Mouse (Mus musculus) stomach, embryonic 16.5 days (tissue): ENCODE measurements around the gene Pdzd9. TPM values are rescaled to one million over a fixed set of nuclear protein-coding genes. Genes with fewer than 3 reads are reported as not detected.

Experiments used
- ATAC-seq: fragments of 200-750 bp; cut with Nextera tagmentation; 2 replicates; pipeline ENCODE4 v1.8.0; 2017; ENCODE audit warnings: moderate number of reproducible peaks, moderate TSS enrichment; ENCODE audit not compliant: insufficient read depth, low FRiP score
- H3K27ac ChIP-seq: fragments of 300-500 bp; sonication (generic); 2 replicates; pipeline ENCODE4 v1.5.1; 2014; ENCODE audit warnings: low read length
- H3K27me3 ChIP-seq: fragments of 300-500 bp; sonication (generic); 2 replicates; pipeline ENCODE4 v1.6.1; 2014; ENCODE audit warnings: low read length, control low read depth, mixed read lengths; ENCODE audit not compliant: control insufficient read depth, insufficient read depth
- H3K36me3 ChIP-seq: fragments of 300-500 bp; sonication (generic); 2 replicates; pipeline ENCODE4 v1.6.1; 2014; ENCODE audit warnings: low read length; ENCODE audit not compliant: control insufficient read depth, insufficient read depth
- H3K4me1 ChIP-seq: fragments of 300-500 bp; sonication (generic); 2 replicates; pipeline ENCODE4 v1.6.1; 2014; ENCODE audit warnings: low read length, control low read depth, mixed read lengths; ENCODE audit not compliant: control insufficient read depth, insufficient read depth
- H3K4me2 ChIP-seq: fragments of 300-500 bp; sonication (generic); 2 replicates; pipeline ENCODE4 v1.6.1; 2014; ENCODE audit warnings: low read depth, low read length, mixed read lengths
- H3K4me3 ChIP-seq: fragments of 300-500 bp; sonication (generic); replicated peaks from 2 replicates; pipeline ENCODE4 v1.5.1; 2014; ENCODE audit warnings: mild to moderate bottlenecking, low read length
- H3K9ac ChIP-seq: fragments of 300-500 bp; sonication (generic); 2 replicates; pipeline ENCODE4 v1.6.1; 2014; ENCODE audit warnings: low read length
- H3K9me3 ChIP-seq: fragments of 300-500 bp; sonication (generic); replicated peaks from 2 replicates; pipeline ENCODE4 v1.6.1; 2016; ENCODE audit warnings: low read length, control low read depth; ENCODE audit not compliant: control insufficient read depth
- WGBS: fragments of 180-500 bp; shearing (Covaris S2); extraction: QIAGEN DNeasy Blood & Tissue Kit; methylation state at CpG from one replicate; pipeline ENCODE4 v1.1.7; 2014; 5-methylcytosine and 5-hydroxymethylcytosine counted together
- polyA plus RNA-seq: library from polyadenylated mRNA; unstranded; fragments of >200 nt; fragmentation: Nextera tagmentation; extraction: Ambion mirVana; gene quantifications from 2 replicates; pipeline ENCODE4 v1.2.1, GENCODE M21; 2015

Pdzd9 gene
- polyA plus RNA-seq, 1 experiment from 2014 or later: 0.17 TPM

DNA sequence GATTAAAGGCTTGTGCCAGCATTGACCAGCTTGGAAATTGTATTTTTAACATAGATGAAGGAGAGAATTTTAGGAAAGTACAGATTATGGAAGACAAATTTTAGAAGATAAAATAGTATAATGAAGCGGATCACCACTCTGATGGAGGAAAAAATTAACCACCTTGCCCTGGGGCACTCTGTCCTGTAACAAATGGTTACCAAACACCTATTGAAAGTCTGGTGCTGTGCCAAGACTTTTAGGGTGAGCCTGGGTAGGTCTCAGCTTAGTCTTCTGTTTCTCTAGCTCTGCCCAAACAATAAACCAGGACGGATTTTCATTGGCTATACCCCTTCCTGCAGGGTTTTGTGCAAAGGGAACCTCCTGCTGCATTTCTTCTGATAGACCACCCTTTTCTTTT lies 1.1 kb upstream of the Pdzd9 start:
- Histone ChIP-seq H3K27me3 (no peaks in the 10 kb centered on the region), H3K9ac (no peak overlapping the region), H3K27ac (no peak overlapping the region), H3K4me1 (0 out of 2 replicates have a peak, but pooled peaks cover 1% of the 10 kb centered on the region), H3K36me3 (no peaks in the 10 kb centered on the region), H3K9me3 (no peaks in the 10 kb centered on the region), H3K4me3 (no peak overlapping the region), H3K4me2 (no peak overlapping the region)
- ATAC-seq: no peak
- WGBS: 72% methylated on average over 2 of the region's 2 CpGs

DNA sequence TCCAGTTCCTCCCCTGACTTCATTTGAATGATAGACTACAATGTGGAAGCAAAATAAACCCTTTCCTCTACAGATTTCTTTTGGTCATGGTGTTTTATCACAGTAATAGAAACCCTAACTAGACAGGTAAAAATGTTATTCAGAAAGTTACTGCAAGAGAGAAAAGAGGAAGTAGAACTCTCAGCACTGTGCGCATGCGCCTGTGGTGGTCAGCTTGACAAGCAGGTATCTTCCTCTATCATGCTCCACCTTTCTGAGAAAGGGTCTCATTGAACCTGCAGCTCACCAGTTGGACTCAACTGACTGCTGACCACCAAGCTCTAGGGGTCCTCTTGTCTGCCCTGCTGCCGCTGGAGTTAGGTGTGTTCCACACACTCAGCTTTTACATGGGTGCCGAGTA lies 8.1 kb downstream of the Pdzd9 start:
- Histone ChIP-seq H3K27ac (no peak overlapping the region), H3K27me3 (no peaks in the 10 kb centered on the region), H3K4me2 (no peak overlapping the region), H3K4me3 (no peak overlapping the region), H3K36me3 (peaks cover 14% of the 10 kb centered on the region; the same call in 1 of the 2 replicates), H3K4me1 (no peaks in the 10 kb centered on the region), H3K9me3 (no peaks in the 10 kb centered on the region), H3K9ac (no peak overlapping the region)
- ATAC-seq: no peak
- 87% methylated on average over 4 of the region's 4 CpGs for WGBS

DNA sequence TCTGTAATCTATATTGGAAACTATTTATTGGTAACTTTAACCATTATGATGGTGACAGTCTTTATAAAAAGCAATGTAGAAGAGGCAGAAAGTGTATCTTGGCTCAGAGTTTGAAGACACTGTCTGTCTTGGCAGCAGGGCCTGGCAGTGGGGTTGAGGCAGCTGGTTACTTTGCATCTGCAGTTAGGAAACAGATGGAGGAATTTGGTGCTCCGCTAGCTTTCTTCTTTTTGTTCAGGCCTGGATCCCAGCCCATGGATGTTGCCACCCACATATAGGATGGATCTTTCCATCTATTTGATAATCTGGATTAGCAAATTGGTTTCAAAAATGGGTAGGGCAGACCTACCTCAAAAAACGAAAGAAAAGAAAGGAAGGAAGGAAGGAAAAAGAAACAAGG lies 22.3 kb downstream of the Pdzd9 start:
- no peaks in the 10 kb centered on the region for H3K4me1 ChIP-seq
- H3K27me3 ChIP-seq: no peaks in the 10 kb centered on the region
- peaks cover 32% of the 10 kb centered on the region for H3K36me3 ChIP-seq
- ATAC-seq: no peak
- H3K4me3 ChIP-seq: no peak overlapping the region
- H3K4me2 ChIP-seq: no peak overlapping the region
- no peak overlapping the region for H3K27ac ChIP-seq
- no peaks in the 10 kb centered on the region for H3K9me3 ChIP-seq
- H3K9ac ChIP-seq: no peak overlapping the region
- WGBS: 88% methylated on average over 2 of the region's 2 CpGs

DNA sequence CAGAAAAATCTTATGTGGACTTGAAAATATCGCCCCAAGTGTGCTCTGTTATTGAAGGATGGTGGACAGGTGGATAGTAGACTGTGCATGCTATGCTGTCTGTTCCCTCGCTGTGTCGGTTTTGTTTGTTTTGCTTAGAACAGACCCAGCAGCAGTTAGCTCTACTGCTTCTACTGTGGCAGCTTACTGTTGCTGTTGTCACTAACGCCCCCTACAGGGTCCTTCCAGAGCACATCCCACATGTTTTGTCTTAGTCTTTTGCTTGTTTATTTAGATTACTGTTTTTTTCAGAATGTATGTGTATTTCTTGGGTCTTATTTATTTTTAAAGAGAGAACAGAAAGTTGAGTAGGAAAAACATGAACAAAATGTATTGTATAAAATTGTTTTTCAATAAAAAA lies 26.9 kb downstream of the Pdzd9 start:
- H3K4me2 ChIP-seq: no peak overlapping the region
- H3K36me3 ChIP-seq: peaks cover 17% of the 10 kb centered on the region; the same call in 1 of the 2 replicates
- ATAC-seq: no peak
- H3K27ac ChIP-seq: no peak overlapping the region
- WGBS: 66% methylated on average over 4 of the region's 4 CpGs
- H3K4me3 ChIP-seq: no peak overlapping the region
- H3K9ac ChIP-seq: no peak overlapping the region
- H3K4me1 ChIP-seq: no peaks in the 10 kb centered on the region
- H3K9me3 ChIP-seq: no peaks in the 10 kb centered on the region
- no peaks in the 10 kb centered on the region for H3K27me3 ChIP-seq

DNA sequence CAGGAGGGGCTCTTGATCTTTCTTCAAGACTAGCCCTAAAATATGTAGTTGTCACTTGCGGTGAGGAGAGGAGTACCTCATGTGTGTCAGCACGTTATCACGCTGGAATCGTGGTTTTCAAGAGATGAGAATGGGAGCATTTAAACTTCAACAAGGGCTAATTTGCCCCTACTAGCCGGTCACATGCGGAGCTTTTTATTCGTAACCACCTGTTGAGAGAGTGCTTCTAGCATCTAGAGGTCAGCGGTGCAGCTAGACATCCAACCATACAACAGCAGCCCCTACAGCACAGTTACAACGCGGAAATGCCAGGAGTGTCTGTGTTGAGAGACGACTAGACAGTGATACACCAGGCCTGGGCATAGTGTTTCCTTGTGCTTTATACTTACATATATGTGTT lies 34.3 kb downstream of the Pdzd9 start:
- Histone ChIP-seq H3K4me2 (peak overlapping the region; percentile 81), H3K9me3 (no peaks in the 10 kb centered on the region), H3K27ac (peak overlapping the region; percentile 87; the same call in 1 of the 2 replicates), H3K27me3 (no peaks in the 10 kb centered on the region), H3K4me3 (peak overlapping the region; percentile 90), H3K4me1 (peaks cover 9% of the 10 kb centered on the region), H3K9ac (peak overlapping the region; percentile 97), H3K36me3 (peaks cover 3% of the 10 kb centered on the region; the same call in 1 of the 2 replicates)
- under 1% methylated on average over 11 of the region's 11 CpGs for WGBS
- ATAC-seq: no peak

DNA sequence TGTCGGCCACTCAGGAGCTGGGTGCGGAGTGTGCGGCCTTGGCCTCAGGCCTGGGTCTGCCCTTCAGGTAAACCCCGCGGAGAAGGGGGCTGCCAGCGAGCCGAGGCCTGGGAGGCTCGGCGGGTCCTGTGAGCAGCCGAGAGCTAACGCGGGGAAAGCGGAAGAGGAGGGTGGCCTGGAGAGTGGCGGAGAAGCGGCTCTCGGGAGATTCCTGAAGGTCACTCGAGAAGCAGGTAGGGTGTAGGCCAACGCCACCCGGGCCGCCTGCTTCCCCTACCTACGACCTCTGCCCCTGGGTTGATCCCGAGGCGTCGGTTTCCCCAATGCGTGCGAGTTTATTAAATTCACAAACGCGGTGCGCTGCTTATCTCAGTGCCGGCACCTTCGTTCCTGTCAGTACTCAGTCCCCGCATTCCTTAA lies 34.8 kb downstream of the Pdzd9 start:
- H3K9me3 ChIP-seq: no peaks in the 10 kb centered on the region
- WGBS: under 1% methylated on average over 32 of the region's 32 CpGs
- ATAC-seq: no peak; the same call in none of the 2 replicates
- H3K9ac ChIP-seq: peak overlapping the region; percentile 97
- H3K4me1 ChIP-seq: peaks cover 9% of the 10 kb centered on the region
- H3K4me3 ChIP-seq: peak overlapping the region; percentile 90
- H3K36me3 ChIP-seq: peaks cover 3% of the 10 kb centered on the region; the same call in 1 of the 2 replicates
- H3K27ac ChIP-seq: peak overlapping the region; percentile 87
- peak overlapping the region; percentile 81 for H3K4me2 ChIP-seq
- no peaks in the 10 kb centered on the region for H3K27me3 ChIP-seq

DNA sequence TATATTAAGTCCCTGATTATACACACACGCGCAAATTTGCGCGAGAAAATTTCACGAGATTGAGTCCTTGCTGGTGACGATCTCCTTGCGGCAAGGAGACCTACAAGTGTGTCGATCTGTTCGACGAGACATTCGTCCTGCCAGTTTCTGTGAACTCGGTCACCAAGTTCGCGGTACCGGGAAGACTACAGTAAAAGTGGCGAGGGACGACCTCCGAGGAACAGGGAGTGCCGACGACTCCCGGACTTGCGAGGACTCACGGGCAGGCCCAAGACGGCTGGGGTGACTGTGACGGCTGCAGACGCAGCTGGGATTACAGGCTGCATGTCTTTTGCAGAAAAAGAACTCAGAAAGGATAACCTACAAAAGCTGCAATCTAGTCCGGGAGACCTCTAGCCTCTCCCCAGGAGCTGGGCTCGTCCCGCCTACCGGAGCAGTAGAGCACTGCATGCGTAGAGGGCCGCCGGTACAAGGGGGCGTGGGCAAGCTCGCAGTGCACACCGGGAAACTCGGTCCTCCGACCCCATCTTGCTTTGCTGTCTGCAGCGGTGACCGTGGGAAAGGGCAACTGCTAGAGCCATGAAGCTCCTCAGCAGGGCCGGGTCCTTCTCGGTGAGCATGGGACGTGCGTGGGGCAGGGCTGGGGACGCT lies 35.3 kb downstream of the Pdzd9 start, which contains the start of gene Uqcrc2:
Uqcrc2 (plus strand) TSS at position 466 of the 651 bp plus-strand sequence.
- H3K4me3 ChIP-seq: peak within 1 kb of the TSS; percentile 90
- peak; percentile 100 for ATAC-seq
- peak within 1 kb of the TSS; percentile 81 for H3K4me2 ChIP-seq
- H3K27me3 ChIP-seq: no peaks in the 10 kb centered on the region
- H3K36me3 ChIP-seq: no peaks in the 10 kb centered on the region
- peak within 1 kb of the TSS; percentile 97 for H3K9ac ChIP-seq
- no peaks in the 10 kb centered on the region for H3K9me3 ChIP-seq
- under 1% methylated on average over 45 of the region's 45 CpGs for WGBS
- H3K27ac ChIP-seq: peak within 1 kb of the TSS; percentile 87
- H3K4me1 ChIP-seq: peaks cover 9% of the 10 kb centered on the region

DNA sequence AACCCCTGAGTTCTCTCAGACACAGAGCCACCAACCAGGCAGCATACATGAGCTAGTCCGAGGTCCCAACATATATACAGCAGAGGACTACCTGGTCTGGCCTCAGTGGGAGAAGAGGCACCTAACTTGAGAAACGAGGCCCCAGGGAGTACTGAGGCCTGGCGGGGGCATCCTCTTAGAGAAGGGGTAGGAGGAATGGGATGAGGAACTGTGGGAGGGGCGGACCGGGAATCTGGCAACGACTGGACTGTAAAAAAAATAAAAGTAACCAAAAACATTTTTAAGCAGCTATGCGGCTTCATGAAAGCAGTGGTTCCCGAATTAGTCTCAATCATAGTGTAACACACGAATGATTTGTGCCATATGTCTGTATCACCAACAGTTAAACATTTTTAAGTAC lies 35.8 kb downstream of the Pdzd9 start:
- peak overlapping the region; percentile 90 for H3K4me3 ChIP-seq
- H3K27me3 ChIP-seq: no peaks in the 10 kb centered on the region
- peak overlapping the region; percentile 87 for H3K27ac ChIP-seq
- 5% methylated on average over 9 of the region's 9 CpGs for WGBS
- H3K4me1 ChIP-seq: peaks cover 9% of the 10 kb centered on the region
- H3K4me2 ChIP-seq: peak overlapping the region; percentile 60
- H3K36me3 ChIP-seq: no peaks in the 10 kb centered on the region
- no peak for ATAC-seq
- peak overlapping the region; percentile 97 for H3K9ac ChIP-seq
- H3K9me3 ChIP-seq: no peaks in the 10 kb centered on the region

DNA sequence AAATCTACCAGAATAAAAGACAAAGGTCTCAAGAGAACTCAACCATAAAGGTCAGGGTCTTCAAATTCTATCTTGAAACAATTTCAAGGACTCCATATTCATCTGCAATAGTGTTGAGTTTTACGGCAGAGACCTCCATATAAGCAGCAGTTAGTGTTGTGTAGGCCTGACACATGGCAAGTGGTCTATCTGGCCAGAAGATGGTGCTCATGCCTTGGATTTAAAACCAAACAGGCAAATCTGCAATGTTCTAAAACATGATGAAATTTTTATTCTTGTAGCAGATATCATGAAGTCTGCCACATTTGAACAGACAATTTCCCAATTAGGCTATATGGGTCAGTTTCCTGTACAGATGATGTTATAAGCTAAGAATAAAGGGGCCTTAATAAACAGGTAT lies 37.6 kb downstream of the Pdzd9 start:
- Histone ChIP-seq H3K4me1 (peaks cover 9% of the 10 kb centered on the region), H3K27me3 (no peaks in the 10 kb centered on the region), H3K27ac (no peak overlapping the region), H3K9ac (no peak overlapping the region), H3K36me3 (no peaks in the 10 kb centered on the region), H3K4me2 (no peak overlapping the region), H3K4me3 (no peak overlapping the region), H3K9me3 (no peaks in the 10 kb centered on the region)
- WGBS: 69% methylated on average over 1 of the region's 1 CpGs
- ATAC-seq: no peak
